33 mouse cellular contexts compared by ENCODE assay signal in the genomic region with DNA sequence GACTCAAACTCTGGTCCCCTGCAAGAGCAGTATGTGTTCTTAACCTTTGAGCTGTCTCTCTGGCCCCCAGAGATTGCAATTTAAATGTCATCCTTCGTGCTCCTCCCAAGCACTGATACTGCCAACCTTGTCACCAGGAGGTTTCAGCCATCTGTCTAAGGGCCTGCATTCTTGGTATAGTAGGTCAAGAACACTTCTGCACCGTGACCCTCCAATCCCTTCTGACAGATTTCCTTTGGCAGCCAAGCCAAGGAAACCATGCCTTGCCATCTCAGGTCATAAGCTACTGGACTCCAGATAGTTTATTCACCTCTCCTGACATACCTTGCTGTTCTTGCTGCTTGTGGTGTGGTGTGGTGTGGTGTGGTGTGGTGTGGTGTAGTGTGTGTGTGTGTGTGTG.
DNase-seq lines count a peak whose midpoint lies in the region; ATAC-seq and TF ChIP-seq lines count a peak whose summit lies in the region.
"Had no signal": no experiment of that assay in that cellular context is flagged by ENCODE, and none has a peak within 500 bp of the region (broad histone marks: within the 10 kb centered on the region; RNA-seq: fewer than 3 reads in every experiment).

No protein-coding gene starts in this region.

- ATAC-seq in cerebellum, adult (ENCODE audit: insufficient number of reproducible peaks, low FRiP score, low TSS enrichment), result 0 out of 2 replicates have a peak, but pooled peaks have one; percentile 40
- ATAC-seq in hindbrain, postnatal 0 days, result no peak
- no peak for ATAC-seq in hindbrain, embryonic 12.5 days (ENCODE audit: low FRiP score)
- no peak for ATAC-seq in kidney, embryonic 14.5 days (ENCODE audit: low FRiP score, low TSS enrichment)
- ATAC-seq: activated CD4-positive, CD25-positive, alpha-beta regulatory T cell, adult 4 months; forebrain, embryonic 13.5 days; hindbrain, embryonic 16.5 days; intestine, embryonic 15.5 days; midbrain, embryonic 15.5 days had no signal

- H3K27me3 ChIP-seq in hindbrain, postnatal 0 days (ENCODE audit: insufficient read depth, low read length), result no peaks in the 10 kb centered on the region
- no peaks in the 10 kb centered on the region for H3K27me3 ChIP-seq in hindbrain, embryonic 12.5 days
- H3K27me3 ChIP-seq in cerebellum, adult 2 months (ENCODE audit: control insufficient read depth, insufficient read depth, low read length), result no peaks in the 10 kb centered on the region
- H3K27me3 ChIP-seq in kidney, embryonic 14.5 days (ENCODE audit: control insufficient read depth, insufficient read depth, low read length), result no peaks in the 10 kb centered on the region
- H3K27me3 ChIP-seq: CH12.LX; forebrain, embryonic 13.5 days; heart, embryonic 13.5 days; intestine, embryonic 15.5 days; liver, embryonic 15.5 days; midbrain, embryonic 15.5 days; neural tube, embryonic 15.5 days had no signal

- H3K36me3 ChIP-seq in hindbrain, postnatal 0 days (ENCODE audit: insufficient read depth, low read length), result no peaks in the 10 kb centered on the region
- H3K36me3 ChIP-seq in hindbrain, embryonic 12.5 days, result no peaks in the 10 kb centered on the region
- no peaks in the 10 kb centered on the region for H3K36me3 ChIP-seq in kidney, embryonic 14.5 days (ENCODE audit: control insufficient read depth, insufficient read depth, low read length)
- H3K36me3 ChIP-seq: heart, embryonic 13.5 days; intestine, embryonic 15.5 days; liver, embryonic 15.5 days; midbrain, embryonic 10.5 days; midbrain, embryonic 15.5 days; neural tube, embryonic 15.5 days had no signal

- H3K4me2 ChIP-seq in hindbrain, postnatal 0 days (ENCODE audit: low read depth, low read length), result no peak overlapping the region
- no peak overlapping the region for H3K4me2 ChIP-seq in hindbrain, embryonic 12.5 days (replicated peaks)
- no peak overlapping the region for H3K4me2 ChIP-seq in kidney, embryonic 14.5 days (replicated peaks; ENCODE audit: low read depth, low read length)
- H3K4me2 ChIP-seq: forebrain, embryonic 13.5 days; heart, embryonic 13.5 days; intestine, embryonic 15.5 days; liver, embryonic 15.5 days; lung, embryonic 14.5 days; midbrain, embryonic 15.5 days; neural tube, embryonic 15.5 days had no signal

- no peak for DNase-seq in cerebellum, postnatal 4 days (ENCODE audit: low spot score in 2 of 2)
- DNase-seq in hindbrain, postnatal 0 days (ENCODE audit: low spot score), result peak; percentile 15
- DNase-seq in cerebellum, adult 2 months, result peak; percentile 30 to 70
- peak; percentile 38 to 61 for DNase-seq in cerebellum, postnatal 25 days
- DNase-seq in embryo, embryonic 11 days, result no peak
- DNase-seq: adrenal gland, adult 2 months; adrenal gland, postnatal 36 days; gastrocnemius, postnatal 36 days; heart, postnatal 10 days; kidney, adult 2 months; layer of hippocampus, postnatal 36 days; liver; lung, embryonic 14.5 days; lung, postnatal 14 days; retina, postnatal 1 day; right cerebral cortex, postnatal 14 days; thymus, adult 2 months; thymus, postnatal 36 days had no signal

- 56% methylated on average over 2 of the region's 2 CpGs for WGBS in hindbrain, postnatal 0 days
- WGBS in hindbrain, embryonic 12.5 days, result 84% methylated on average over 2 of the region's 2 CpGs
- 16% methylated on average over 2 of the region's 2 CpGs for WGBS in cerebellum, adult 2 months
- WGBS in kidney, embryonic 14.5 days, result 79% methylated on average over 2 of the region's 2 CpGs

- H3K27ac ChIP-seq in hindbrain, postnatal 0 days, result no peak overlapping the region
- no peak overlapping the region for H3K27ac ChIP-seq in hindbrain, embryonic 12.5 days
- no peak overlapping the region for H3K27ac ChIP-seq in cerebellum, adult 2 months (ENCODE audit: insufficient read depth, low read length)
- no peak overlapping the region for H3K27ac ChIP-seq in kidney, embryonic 14.5 days (ENCODE audit: low read depth, low read length)
- H3K27ac ChIP-seq: forebrain, embryonic 13.5 days; heart, embryonic 13.5 days; hindbrain, embryonic 10.5 days; intestine, embryonic 15.5 days; kidney, postnatal 0 days; liver, embryonic 15.5 days; midbrain, embryonic 10.5 days; midbrain, embryonic 15.5 days; neural tube, embryonic 15.5 days had no signal

- no peak overlapping the region for H3K4me3 ChIP-seq in hindbrain, postnatal 0 days (ENCODE audit: low read length)
- H3K4me3 ChIP-seq in hindbrain, embryonic 12.5 days, result no peak overlapping the region
- no peak overlapping the region for H3K4me3 ChIP-seq in cerebellum, adult 2 months (replicated peaks; ENCODE audit: insufficient read depth, low read depth, low read length)
- no peak overlapping the region for H3K4me3 ChIP-seq in kidney, embryonic 14.5 days (ENCODE audit: low read length)
- H3K4me3 ChIP-seq: forebrain, embryonic 13.5 days; heart, embryonic 13.5 days; hindbrain, embryonic 10.5 days; intestine, embryonic 15.5 days; liver, embryonic 15.5 days; midbrain, embryonic 10.5 days; midbrain, embryonic 15.5 days; neural tube, embryonic 15.5 days had no signal

- H3K9me3 ChIP-seq in hindbrain, postnatal 0 days (ENCODE audit: low read length), result peaks cover 12% of the 10 kb centered on the region
- peaks cover 21% of the 10 kb centered on the region for H3K9me3 ChIP-seq in hindbrain, embryonic 12.5 days (replicated peaks)
- peaks cover 15% of the 10 kb centered on the region; the same call in 1 of the 2 replicates for H3K9me3 ChIP-seq in kidney, embryonic 14.5 days (ENCODE audit: control insufficient read depth, low read length)
- H3K9me3 ChIP-seq: intestine, embryonic 15.5 days had no signal

- no peak for TF ChIP-seq POLR2A in cerebellum, adult 2 months (IDR thresholded peaks at IDR 0.05; ENCODE audit: borderline replicate concordance, insufficient read depth, low read length)

- H3K4me1 ChIP-seq in hindbrain, postnatal 0 days (ENCODE audit: insufficient read depth, low read length), result no peaks in the 10 kb centered on the region
- 0 out of 2 replicates have a peak, but pooled peaks cover 4% of the 10 kb centered on the region for H3K4me1 ChIP-seq in hindbrain, embryonic 12.5 days
- H3K4me1 ChIP-seq in cerebellum, adult 2 months (ENCODE audit: control insufficient read depth, insufficient read depth, low read length), result peaks cover 5% of the 10 kb centered on the region
- H3K4me1 ChIP-seq in kidney, embryonic 14.5 days (ENCODE audit: control insufficient read depth, insufficient read depth, low read length), result no peaks in the 10 kb centered on the region
- H3K4me1 ChIP-seq: heart, embryonic 13.5 days; intestine, embryonic 15.5 days; liver, embryonic 15.5 days; neural tube, embryonic 15.5 days had no signal

- H3K9ac ChIP-seq in hindbrain, postnatal 0 days (replicated peaks; ENCODE audit: low read length), result no peak overlapping the region
- no peak overlapping the region for H3K9ac ChIP-seq in hindbrain, embryonic 12.5 days
- no peak overlapping the region for H3K9ac ChIP-seq in kidney, embryonic 14.5 days (ENCODE audit: low read depth, low read length)
- H3K9ac ChIP-seq: forebrain, embryonic 13.5 days; heart, embryonic 13.5 days; intestine, embryonic 15.5 days; liver, embryonic 15.5 days; lung, embryonic 14.5 days; midbrain, embryonic 15.5 days; neural tube, embryonic 15.5 days had no signal

- no peak for TF ChIP-seq CTCF in hindbrain, postnatal 0 days (IDR thresholded peaks at IDR 0.05; ENCODE audit: low read depth)
- no peak for TF ChIP-seq CTCF in cerebellum, adult 2 months (IDR thresholded peaks at IDR 0.05; ENCODE audit: borderline replicate concordance, insufficient read depth, low read depth, low read length)

Comparison
In these comparisons a context has a peak if more than half of its experiments do, and no peak if none do; other contexts are left out.
1. DNase-seq: peak in hindbrain, postnatal 0 days (single experiment), cerebellum, adult 2 months (2 of 2) and cerebellum, postnatal 25 days (2 of 2); none in cerebellum, postnatal 4 days (0 of 2) and embryo, embryonic 11 days (single experiment).